In the genomic region with DNA sequence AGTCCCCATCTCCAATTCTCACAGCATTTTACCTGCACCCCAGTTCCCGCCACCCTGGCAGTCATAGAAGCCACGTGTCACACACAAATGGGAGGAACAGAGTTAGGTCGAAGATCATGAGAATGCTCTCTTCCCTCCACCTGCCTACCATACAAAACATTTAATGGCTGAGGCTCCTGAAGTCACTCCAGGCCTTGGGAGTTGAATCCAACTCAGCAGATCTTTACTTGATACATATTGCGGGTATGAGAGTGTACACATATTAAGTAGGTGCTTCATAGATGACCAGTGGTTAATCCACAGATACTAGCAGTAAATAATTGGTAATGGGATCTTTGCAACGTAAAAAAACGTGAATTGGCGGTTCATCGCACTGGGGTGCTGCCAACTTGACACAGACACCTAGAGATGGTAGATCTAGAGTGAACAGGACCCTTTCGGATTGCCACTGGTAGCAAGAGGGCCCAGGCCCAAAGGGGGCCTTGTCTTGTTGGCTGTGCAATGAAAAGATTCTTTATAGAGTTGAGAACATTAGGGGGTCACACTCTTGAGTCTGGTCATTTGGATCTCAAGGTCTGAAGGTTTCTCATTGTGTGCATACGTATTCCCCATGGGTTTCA, we compare ENCODE assay signal across 7 mouse cellular contexts. TPM values are rescaled to one million over a fixed set of nuclear protein-coding genes. Genes with fewer than 3 reads are reported as not detected.
A peak's percentile ranks its signal among the peaks of the same experiment; 100 is the strongest.
DNase-seq lines count a peak whose midpoint lies in the region; ATAC-seq and TF ChIP-seq lines count a peak whose summit lies in the region.

No protein-coding gene starts in this region.

- no peaks in the 10 kb centered on the region for H3K4me1 ChIP-seq in cortical plate, adult 2 months (ENCODE audit: control insufficient read depth, insufficient read depth, low read length)
- peaks cover 17% of the 10 kb centered on the region for H3K4me1 ChIP-seq in hindbrain, embryonic 13.5 days (replicated peaks)
- H3K4me1 ChIP-seq in midbrain, embryonic 16.5 days (ENCODE audit: control insufficient read depth, insufficient read depth, low read length) = peaks cover 6% of the 10 kb centered on the region

- no peak for ATAC-seq in hindbrain, embryonic 13.5 days (ENCODE audit: low FRiP score)
- ATAC-seq in midbrain, embryonic 16.5 days = no peak

- H3K4me2 ChIP-seq in hindbrain, embryonic 13.5 days = peak overlapping the region; percentile 63
- H3K4me2 ChIP-seq in midbrain, embryonic 16.5 days (ENCODE audit: low read length) = peak overlapping the region; percentile 68

- H3K9ac ChIP-seq in hindbrain, embryonic 13.5 days = peak overlapping the region; percentile 75
- peak overlapping the region; percentile 66 for H3K9ac ChIP-seq in midbrain, embryonic 16.5 days (ENCODE audit: low read depth, low read length)

- peak; percentile 6 for DNase-seq in retina, postnatal 1 day
- no peak for DNase-seq in retina, embryonic 14.5 days (ENCODE audit: low spot score)
- DNase-seq in gastrocnemius, postnatal 10 days = no peak
- DNase-seq in thymus, adult 18-20 months = no peak

- H3K27ac ChIP-seq in cortical plate, adult 2 months (ENCODE audit: insufficient read depth, low read length) = no peak overlapping the region
- peak overlapping the region; percentile 76 for H3K27ac ChIP-seq in hindbrain, embryonic 13.5 days
- H3K27ac ChIP-seq in midbrain, embryonic 16.5 days (ENCODE audit: low read length) = peak overlapping the region; percentile 58; the same call in 1 of the 2 replicates

- TF ChIP-seq CTCF in cortical plate, adult 2 months (IDR thresholded peaks at IDR 0.05; ENCODE audit: extremely low read depth, insufficient read depth, low read length) = no peak

- no peaks in the 10 kb centered on the region for H3K9me3 ChIP-seq in hindbrain, embryonic 13.5 days
- no peaks in the 10 kb centered on the region for H3K9me3 ChIP-seq in midbrain, embryonic 16.5 days (replicated peaks; ENCODE audit: control insufficient read depth, low read length, poor library complexity, severe bottlenecking)

- WGBS in hindbrain, embryonic 13.5 days = 65% methylated on average over 10 of the region's 10 CpGs
- WGBS in midbrain, embryonic 16.5 days = 66% methylated on average over 10 of the region's 10 CpGs

- TF ChIP-seq POLR2A in cortical plate, adult 2 months (IDR thresholded peaks at IDR 0.05; ENCODE audit: extremely low read depth, insufficient read depth, low read length) = no peak

- H3K27me3 ChIP-seq in hindbrain, embryonic 13.5 days = no peaks in the 10 kb centered on the region
- H3K27me3 ChIP-seq in midbrain, embryonic 16.5 days (ENCODE audit: control insufficient read depth, insufficient read depth, low read depth, low read length) = no peaks in the 10 kb centered on the region

- no peaks in the 10 kb centered on the region for H3K36me3 ChIP-seq in hindbrain, embryonic 13.5 days
- no peaks in the 10 kb centered on the region for H3K36me3 ChIP-seq in midbrain, embryonic 16.5 days (ENCODE audit: control insufficient read depth, insufficient read depth, low read length)

- H3K4me3 ChIP-seq in cortical plate, adult 2 months (ENCODE audit: insufficient read depth, low read length) = peak overlapping the region; percentile 62
- peak overlapping the region; percentile 67 for H3K4me3 ChIP-seq in hindbrain, embryonic 13.5 days
- H3K4me3 ChIP-seq in midbrain, embryonic 16.5 days (ENCODE audit: low read depth, low read length) = peak overlapping the region; percentile 58

RNA-seq across cellular contexts. Expression of a gene that starts 0.6 kb away (rescaled TPM):
- polyA plus RNA-seq in cortical plate, adult 2 months (2012; rRNA removed) = 6.7 and 6.8 TPM in 2 replicates
- 16.7 and 18.1 TPM in 2 replicates for polyA plus RNA-seq in hindbrain, embryonic 13.5 days (2015; fragmentation: Nextera tagmentation; extraction: Ambion mirVana)
- polyA plus RNA-seq in midbrain, embryonic 16.5 days (2015; fragmentation: Nextera tagmentation; extraction: Ambion mirVana) = 21.1 and 21.7 TPM in 2 replicates
- total RNA-seq in gastrocnemius, postnatal 10 days (2021) = 1 to 10 TPM; 2.6 TPM
